Mouse (Mus musculus): ENCODE measurements around the gene Syncrip. TPM values are rescaled to one million over a fixed set of nuclear protein-coding genes. Genes with fewer than 3 reads are reported as not detected.

Gene Syncrip
- polyA plus RNA-seq, 1 experiment from 2014 or later = 86.0 TPM

DNA sequence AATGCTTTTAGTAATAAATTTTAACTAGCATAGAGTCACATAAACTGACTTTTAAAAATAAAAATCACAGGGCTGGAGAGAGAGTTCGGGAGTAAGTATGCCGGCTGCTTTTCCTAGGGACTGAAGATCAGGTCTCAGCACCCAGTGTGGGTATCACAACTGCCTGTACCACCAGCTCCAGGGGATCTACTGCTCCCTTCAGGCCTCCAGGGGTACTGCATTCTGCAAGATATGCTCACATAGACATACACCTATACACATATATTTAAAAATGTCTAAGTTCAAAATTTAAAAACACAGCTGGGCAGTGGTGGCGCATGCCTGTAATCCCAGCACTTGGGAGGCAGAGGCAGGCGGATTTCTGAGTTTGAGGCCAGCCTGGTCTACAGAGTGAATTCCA is 59.9 kb downstream of the Syncrip start:
- Histone ChIP-seq H3K36me3 (peaks cover 9% of the 10 kb centered on the region; the same call in 1 of the 2 replicates), H3K27me3 (no peaks in the 10 kb centered on the region), H3K9me3 (replicated peaks) (0 out of 2 replicates have a peak, but pooled peaks cover 1% of the 10 kb centered on the region), H3K4me3 (replicated peaks) (no peak overlapping the region), H3K27ac (replicated peaks) (no peak overlapping the region), H3K4me1 (no peaks in the 10 kb centered on the region), H3K9ac (no peak overlapping the region), H3K4me2 (replicated peaks) (no peak overlapping the region)
- WGBS = 97% methylated on average over 4 of the region's 4 CpGs
- ATAC-seq (ENCODE audit: insufficient number of reproducible peaks, low FRiP score, low TSS enrichment, low read depth) = no peak

DNA sequence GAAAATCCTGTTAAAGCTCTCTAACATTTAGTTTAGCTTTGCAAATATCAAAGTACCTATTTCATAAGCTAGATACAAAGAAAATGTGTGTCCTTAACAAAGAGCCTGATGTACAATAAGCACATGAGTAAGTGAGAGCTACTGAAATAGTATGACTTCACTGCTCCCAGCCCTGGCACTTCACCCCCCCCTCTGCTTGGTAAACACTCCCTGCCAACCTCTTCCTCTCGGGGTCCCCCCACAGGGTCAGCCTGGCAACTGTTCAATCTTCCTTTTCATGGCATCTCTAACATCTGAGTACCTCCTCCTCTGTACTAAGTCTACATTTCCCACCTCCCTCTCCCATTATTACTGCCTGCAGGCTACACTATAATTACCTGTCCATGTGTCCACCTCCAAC is 65.6 kb downstream of the Syncrip start:
- Histone ChIP-seq H3K27me3 (no peaks in the 10 kb centered on the region), H3K36me3 (peaks cover 11% of the 10 kb centered on the region; the same call in 1 of the 2 replicates), H3K27ac (replicated peaks) (no peak overlapping the region), H3K9me3 (replicated peaks) (no peaks in the 10 kb centered on the region), H3K4me3 (replicated peaks) (no peak overlapping the region), H3K4me1 (no peaks in the 10 kb centered on the region), H3K9ac (no peak overlapping the region), H3K4me2 (replicated peaks) (no peak overlapping the region)
- WGBS = 81% methylated on average over 1 of the region's 1 CpGs
- no peak for ATAC-seq (ENCODE audit: insufficient number of reproducible peaks, low FRiP score, low TSS enrichment, low read depth)

DNA sequence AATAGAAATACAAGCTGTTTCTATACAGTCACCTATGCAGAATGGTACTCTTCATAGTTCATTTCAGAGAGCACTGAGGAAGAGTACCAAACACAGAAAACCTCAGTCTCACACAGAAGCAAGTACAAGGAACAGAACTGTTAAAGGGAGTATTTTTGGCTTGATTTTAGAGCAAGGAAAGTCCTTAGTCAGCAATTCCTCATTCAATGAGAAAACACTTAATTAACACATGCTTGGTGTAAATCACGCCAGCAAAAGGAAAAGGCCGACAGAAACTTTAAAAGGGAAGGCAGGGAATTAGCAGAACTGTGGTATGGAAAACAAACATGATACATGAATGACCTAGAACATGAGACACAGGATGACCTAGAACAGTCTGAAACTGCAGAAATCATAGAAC is 72.4 kb downstream of the Syncrip start:
- 90% methylated on average over 2 of the region's 2 CpGs for WGBS
- Histone ChIP-seq H3K27me3 (no peaks in the 10 kb centered on the region), H3K4me3 (replicated peaks) (no peak overlapping the region)

DNA sequence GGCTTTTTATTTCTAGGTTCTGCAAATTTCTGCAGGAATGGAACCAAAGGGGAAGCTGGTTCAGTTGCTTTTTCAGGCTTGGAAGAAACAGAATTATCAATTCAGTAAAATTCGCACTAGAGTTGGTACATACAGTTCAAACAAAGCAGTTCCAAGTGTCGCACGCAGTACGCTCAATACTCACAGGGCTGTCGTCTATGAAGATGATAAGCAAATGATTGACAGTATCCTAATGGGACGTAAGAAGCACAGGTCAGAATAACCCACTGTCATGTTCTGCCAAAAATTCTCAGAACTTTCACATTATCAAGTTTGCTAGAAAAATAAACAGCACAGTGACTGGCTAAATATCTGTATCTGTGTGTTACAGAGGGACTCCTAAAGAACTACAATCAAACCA is 77.9 kb downstream of the Syncrip start:
- Histone ChIP-seq H3K27me3 (no peaks in the 10 kb centered on the region), H3K27ac (replicated peaks) (no peak overlapping the region), H3K9me3 (replicated peaks) (no peaks in the 10 kb centered on the region), H3K9ac (no peak overlapping the region), H3K4me3 (replicated peaks) (no peak overlapping the region), H3K4me1 (no peaks in the 10 kb centered on the region), H3K36me3 (0 out of 2 replicates have a peak, but pooled peaks cover 3% of the 10 kb centered on the region), H3K4me2 (replicated peaks) (no peak overlapping the region)
- no peak for ATAC-seq (ENCODE audit: insufficient number of reproducible peaks, low FRiP score, low TSS enrichment, low read depth)
- 92% methylated on average over 6 of the region's 6 CpGs for WGBS

More for the DNA sequence above, 72.4 kb downstream of the Syncrip start:
- no peaks in the 10 kb centered on the region for H3K9me3 ChIP-seq (replicated peaks)
- 0 out of 2 replicates have a peak, but pooled peaks cover 6% of the 10 kb centered on the region for H3K36me3 ChIP-seq
- no peak for ATAC-seq (ENCODE audit: insufficient number of reproducible peaks, low FRiP score, low TSS enrichment, low read depth)
- H3K4me1 ChIP-seq = no peaks in the 10 kb centered on the region
- no peak overlapping the region for H3K4me2 ChIP-seq (replicated peaks)
- H3K9ac ChIP-seq = no peak overlapping the region
- H3K27ac ChIP-seq (replicated peaks) = no peak overlapping the region

GRCm38 (mm10) chr9:88404088-88404487 is 78.3 kb downstream of the Syncrip start:
- no peak overlapping the region for H3K4me3 ChIP-seq (replicated peaks)
- H3K9ac ChIP-seq = no peak overlapping the region
- H3K27ac ChIP-seq (replicated peaks) = no peak overlapping the region
- no peak for ATAC-seq (ENCODE audit: insufficient number of reproducible peaks, low FRiP score, low TSS enrichment, low read depth)
- H3K27me3 ChIP-seq = no peaks in the 10 kb centered on the region
- 55% methylated on average over 10 of the region's 10 CpGs for WGBS
- no peaks in the 10 kb centered on the region for H3K4me1 ChIP-seq
- H3K36me3 ChIP-seq = 0 out of 2 replicates have a peak, but pooled peaks cover 3% of the 10 kb centered on the region
- no peaks in the 10 kb centered on the region for H3K9me3 ChIP-seq (replicated peaks)
- H3K4me2 ChIP-seq (replicated peaks) = no peak overlapping the region

- peaks cover 25% of the 10 kb centered on the region for H3K36me3 ChIP-seq
- H3K4me1 ChIP-seq = no peaks in the 10 kb centered on the region
- no peak overlapping the region for H3K4me3 ChIP-seq (replicated peaks)
- H3K27ac ChIP-seq (replicated peaks) = no peak overlapping the region
- no peaks in the 10 kb centered on the region for H3K9me3 ChIP-seq (replicated peaks)
- no peak for ATAC-seq (ENCODE audit: insufficient number of reproducible peaks, low FRiP score, low TSS enrichment, low read depth)
- WGBS = 63% methylated on average over 1 of the region's 1 CpGs
- no peak overlapping the region for H3K4me2 ChIP-seq (replicated peaks)
- H3K9ac ChIP-seq = no peak overlapping the region
- H3K27me3 ChIP-seq = no peaks in the 10 kb centered on the region
Measured at GRCm38 (mm10) chr9:88398461-88398860, 83.9 kb downstream of the Syncrip start.

Other genes with a start within 250 kb of the Syncrip start
- 18.9 and 20.6 TPM in 2 replicates for gene Nt5e, start 155.4 kb downstream of the Syncrip start, polyA plus RNA-seq (2015; fragmentation: Nextera tagmentation; extraction: Ambion mirVana)
- gene Snx14, start 43.6 kb downstream of the Syncrip start, polyA plus RNA-seq (2015; fragmentation: Nextera tagmentation; extraction: Ambion mirVana) = 26.5 and 29.0 TPM in 2 replicates
- gene Gm20537, start 26.0 kb downstream of the Syncrip start, polyA plus RNA-seq (2015; fragmentation: Nextera tagmentation; extraction: Ambion mirVana) = 0.54 and 0.71 TPM in 2 replicates
- gene Zfp949, start 65.4 kb upstream of the Syncrip start, polyA plus RNA-seq (2015; fragmentation: Nextera tagmentation; extraction: Ambion mirVana) = 12.8 and 14.1 TPM in 2 replicates
- gene Trim43a, start 98.3 kb upstream of the Syncrip start, polyA plus RNA-seq (2015; fragmentation: Nextera tagmentation; extraction: Ambion mirVana) = not detected in 2 replicates
- 34.1 and 40.2 TPM in 2 replicates for gene Mthfsl, start 237.7 kb upstream of the Syncrip start, polyA plus RNA-seq (2015; fragmentation: Nextera tagmentation; extraction: Ambion mirVana)
- gene Bcl2a1d, start 249.3 kb upstream of the Syncrip start, polyA plus RNA-seq (2015; fragmentation: Nextera tagmentation; extraction: Ambion mirVana) = not detected in 2 replicates

Measured in embryonic facial prominence, embryonic 15.5 days (tissue).